Mouse (Mus musculus) cerebellum, postnatal 10 days (tissue): ENCODE results near the gene Med26.

Experiments
- DNase-seq, 2 experiments: peaks; one replicate each; pipeline ENCODE4 v3.0.0; 2021; ENCODE audit warnings: mixed read lengths in 2 of 2

The Med26 gene

GRCm38 (mm10) chr8:72547802-72548643, at the start of gene Med26:
Gene Med26 (minus strand): TSS chr8:72548270.
- DNase-seq: peak; percentile 97 to 99

GRCm38 (mm10) chr8:72590198-72590597, 42.1 kb upstream of the Med26 start:
- peak; percentile 67 to 72 for DNase-seq

GRCm38 (mm10) chr8:72589286-72589685, 41.2 kb upstream of the Med26 start:
- DNase-seq: peak in 1 of 2 experiments; percentile 26

DNA sequence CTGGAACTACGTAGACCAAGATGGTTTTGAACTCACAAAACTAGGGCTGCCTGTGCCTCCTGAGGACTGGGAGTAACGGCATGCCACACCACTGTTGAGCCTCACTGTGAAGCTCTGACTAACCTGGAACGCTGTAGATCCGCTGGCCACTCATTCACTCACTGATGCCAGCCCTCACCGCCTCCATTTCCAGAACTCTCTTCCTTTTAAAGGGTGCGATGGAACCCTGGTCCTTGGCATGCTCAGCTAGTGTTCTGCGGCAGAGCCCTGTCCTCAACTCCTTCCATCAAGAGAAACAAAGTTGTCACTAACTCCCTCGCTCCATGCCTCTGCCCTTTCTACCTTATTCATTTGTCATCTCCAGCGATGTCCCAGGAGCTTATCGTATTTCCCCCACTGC, 40.8 kb upstream of the Med26 start:
- DNase-seq: no peak

- peak; percentile 81 for DNase-seq
These were observed 39.7 kb upstream of the Med26 start for GRCm38 (mm10) chr8:72587806-72588205.

DNA sequence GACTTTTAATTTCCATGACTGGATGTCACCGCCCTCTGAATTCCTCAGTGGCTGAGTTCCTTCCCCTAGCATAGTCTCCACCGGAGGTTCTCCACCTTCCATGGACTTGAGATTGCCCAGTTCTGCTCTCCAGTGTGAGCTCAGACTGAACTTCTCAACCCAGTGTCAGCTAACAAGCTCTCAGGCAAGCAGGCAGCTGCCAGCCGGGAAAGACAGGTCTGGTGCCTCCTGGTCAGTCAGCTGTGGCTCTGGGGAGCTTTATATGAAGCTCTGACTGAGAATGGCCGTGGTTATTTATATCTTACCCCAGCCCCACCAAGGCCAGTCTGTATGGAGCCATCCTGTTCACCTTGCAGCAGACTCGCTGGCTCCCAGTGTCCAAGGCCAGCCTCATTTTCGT, 36.3 kb upstream of the Med26 start:
- DNase-seq: no peak

DNA sequence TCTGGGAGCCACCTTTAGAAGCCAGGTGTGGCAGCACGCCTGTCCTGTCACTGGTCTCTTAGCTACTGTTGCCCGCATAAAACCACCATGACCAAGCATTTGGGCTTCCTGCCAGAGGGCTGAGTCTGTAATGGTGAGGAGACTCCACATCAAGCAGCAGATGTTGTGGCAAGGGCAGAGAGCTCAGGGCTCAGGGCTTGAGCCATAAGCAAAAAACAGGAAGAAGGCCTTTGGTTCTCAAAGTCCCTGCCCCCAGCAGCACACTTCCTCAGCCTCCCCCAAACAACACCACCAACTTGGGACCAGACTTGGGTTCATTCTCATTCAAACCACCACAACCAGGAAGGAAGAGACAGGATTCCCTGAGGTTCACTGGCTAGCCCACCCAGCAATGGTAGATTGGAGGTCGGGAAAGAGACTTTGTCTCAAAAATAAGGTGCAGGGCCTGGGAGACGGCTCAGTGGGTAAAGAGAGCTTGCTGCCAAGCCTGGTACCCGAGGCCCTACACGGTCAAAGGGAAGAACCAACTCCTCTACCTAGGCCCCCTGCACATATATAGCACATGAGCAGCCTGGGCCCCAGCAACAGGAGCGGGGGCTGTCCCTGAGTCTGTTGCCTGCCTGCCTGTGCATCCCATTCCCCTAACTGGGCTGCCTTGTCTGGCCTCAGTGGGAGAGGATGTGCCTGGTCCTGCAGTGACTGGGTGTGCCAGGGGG, 35.1 kb upstream of the Med26 start:
- peak; percentile 50 to 55 for DNase-seq

- DNase-seq: peak; percentile 24 to 36
These were observed 31.3 kb upstream of the Med26 start for GRCm38 (mm10) chr8:72579374-72579773.

DNA sequence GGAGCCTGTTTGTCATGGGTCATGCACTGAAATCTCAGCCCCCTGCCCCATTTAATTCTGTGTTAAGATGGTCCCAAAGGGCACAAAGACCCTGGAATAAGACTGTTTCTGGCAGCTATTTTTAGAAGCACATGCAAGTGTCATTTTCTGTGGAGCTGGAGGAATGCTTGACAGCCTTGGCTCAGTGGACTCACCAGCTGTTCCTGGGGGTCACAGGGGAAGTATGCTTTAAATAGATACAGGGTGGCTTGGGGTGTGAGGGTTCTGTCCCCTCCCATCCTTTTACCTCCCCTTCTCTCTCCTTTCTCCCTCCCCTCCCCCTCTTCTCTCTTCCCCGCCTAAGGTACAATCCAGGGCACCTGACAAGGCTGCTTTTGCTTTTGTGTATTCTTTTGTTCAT, 29.9 kb upstream of the Med26 start:
- DNase-seq: no peak

DNA sequence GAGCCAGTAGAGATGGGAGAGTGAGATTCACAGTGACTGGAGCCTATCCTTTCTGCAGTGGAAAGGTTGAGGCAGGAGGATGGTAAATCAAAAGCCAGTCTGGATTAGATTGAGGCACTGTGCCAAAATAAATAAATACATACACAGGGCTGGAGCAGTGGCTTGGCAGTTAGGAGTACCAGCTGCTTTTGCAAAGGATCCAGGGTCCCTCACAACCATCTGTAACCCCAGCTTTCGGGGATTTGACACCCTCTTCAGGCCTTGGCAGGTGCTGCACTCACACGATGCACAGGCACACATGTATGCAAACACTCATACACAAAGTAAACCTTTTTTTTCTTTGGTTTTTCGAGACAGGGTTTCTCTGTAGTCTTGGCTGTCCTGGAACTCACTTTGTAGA, 29.2 kb upstream of the Med26 start:
- DNase-seq: no peak

DNA sequence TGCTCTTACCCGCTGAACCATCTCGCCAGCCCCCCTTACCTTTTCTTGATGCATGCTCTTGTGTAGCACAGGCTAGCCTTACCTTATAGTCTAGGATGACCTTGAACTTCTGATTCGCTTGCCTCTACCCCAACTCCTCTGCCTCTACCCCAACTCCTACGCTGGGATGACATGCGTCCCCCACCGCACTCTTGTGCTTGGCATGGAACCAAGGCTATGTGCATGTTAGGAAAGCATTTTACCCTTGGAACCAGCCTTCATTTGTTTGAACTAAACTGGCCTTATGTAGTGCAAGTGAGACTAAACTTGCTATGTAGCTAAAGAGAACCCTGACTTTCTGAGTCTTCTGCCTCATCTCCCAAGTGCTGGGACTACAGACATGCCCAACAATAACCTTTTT, 27.8 kb upstream of the Med26 start:
- DNase-seq: no peak

- no peak for DNase-seq
These were observed 25.4 kb upstream of the Med26 start for GRCm38 (mm10) chr8:72573450-72573849.

DNA sequence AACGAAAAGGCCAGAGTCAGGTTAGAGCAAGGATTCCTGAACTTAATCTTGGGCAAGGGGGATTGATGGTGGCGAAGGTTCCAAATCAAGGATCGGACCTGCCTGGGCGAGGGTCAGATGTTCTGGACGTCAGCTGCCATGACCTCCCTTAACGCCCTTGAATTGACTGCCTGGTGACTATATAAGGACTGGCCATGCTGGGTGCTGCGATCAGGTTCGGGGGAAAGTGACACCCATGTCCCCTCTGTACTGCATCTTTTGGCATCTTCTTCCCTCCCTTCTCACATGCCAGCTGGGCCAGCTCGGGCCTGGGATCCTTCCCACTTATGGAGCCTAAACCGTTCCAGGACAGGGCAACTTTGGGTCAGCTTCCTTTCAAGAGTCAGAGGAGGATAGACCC, 24.4 kb upstream of the Med26 start:
- DNase-seq: peak; percentile 37 to 51

DNA sequence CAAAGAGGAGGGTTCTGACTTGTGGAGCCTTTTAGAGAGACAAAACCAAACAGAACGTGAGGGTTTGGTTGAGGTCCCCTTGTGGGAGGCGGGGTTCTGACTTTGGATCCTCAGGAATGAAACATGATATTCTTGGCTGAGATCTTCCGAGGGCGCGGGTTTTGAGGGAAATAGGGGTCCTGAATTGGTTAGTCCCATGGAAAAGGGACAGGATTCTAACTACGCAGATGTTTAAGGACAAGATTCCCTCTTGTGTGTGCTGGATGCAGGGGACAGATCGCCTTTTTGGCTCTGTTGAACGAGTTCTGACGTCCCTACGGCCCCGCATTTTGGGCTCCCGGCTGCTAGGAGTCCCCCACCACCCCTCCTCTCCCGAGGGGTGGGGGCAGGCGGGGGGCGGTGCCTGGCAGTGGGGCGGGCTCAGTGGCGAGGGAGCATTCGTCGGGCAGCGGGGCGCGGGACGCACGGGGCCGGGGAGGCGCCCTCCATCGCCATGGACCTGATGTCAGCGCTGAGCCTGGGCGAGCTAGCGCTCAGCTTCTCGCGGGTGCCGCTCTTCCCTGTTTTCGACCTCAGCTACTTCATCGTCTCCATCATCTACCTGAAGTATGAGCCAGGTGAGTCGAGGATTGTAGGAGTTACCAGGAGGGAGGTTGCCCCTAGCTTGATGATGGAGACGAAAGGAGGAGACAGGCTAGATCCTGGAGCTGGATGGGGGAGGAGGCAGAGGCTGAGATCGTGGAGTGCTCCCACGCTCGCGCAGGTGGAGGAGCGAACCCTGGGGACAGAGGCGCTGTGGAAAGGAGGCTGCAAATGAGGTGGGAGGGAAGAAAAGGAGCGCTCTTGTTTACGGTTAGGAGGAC, 23.8 kb upstream of the Med26 start, which contains the start of gene Tmem38a:
Tmem38a (plus strand) TSS at position 445 of the 863 bp plus-strand sequence.
- DNase-seq: peak; percentile 86 to 91

DNA sequence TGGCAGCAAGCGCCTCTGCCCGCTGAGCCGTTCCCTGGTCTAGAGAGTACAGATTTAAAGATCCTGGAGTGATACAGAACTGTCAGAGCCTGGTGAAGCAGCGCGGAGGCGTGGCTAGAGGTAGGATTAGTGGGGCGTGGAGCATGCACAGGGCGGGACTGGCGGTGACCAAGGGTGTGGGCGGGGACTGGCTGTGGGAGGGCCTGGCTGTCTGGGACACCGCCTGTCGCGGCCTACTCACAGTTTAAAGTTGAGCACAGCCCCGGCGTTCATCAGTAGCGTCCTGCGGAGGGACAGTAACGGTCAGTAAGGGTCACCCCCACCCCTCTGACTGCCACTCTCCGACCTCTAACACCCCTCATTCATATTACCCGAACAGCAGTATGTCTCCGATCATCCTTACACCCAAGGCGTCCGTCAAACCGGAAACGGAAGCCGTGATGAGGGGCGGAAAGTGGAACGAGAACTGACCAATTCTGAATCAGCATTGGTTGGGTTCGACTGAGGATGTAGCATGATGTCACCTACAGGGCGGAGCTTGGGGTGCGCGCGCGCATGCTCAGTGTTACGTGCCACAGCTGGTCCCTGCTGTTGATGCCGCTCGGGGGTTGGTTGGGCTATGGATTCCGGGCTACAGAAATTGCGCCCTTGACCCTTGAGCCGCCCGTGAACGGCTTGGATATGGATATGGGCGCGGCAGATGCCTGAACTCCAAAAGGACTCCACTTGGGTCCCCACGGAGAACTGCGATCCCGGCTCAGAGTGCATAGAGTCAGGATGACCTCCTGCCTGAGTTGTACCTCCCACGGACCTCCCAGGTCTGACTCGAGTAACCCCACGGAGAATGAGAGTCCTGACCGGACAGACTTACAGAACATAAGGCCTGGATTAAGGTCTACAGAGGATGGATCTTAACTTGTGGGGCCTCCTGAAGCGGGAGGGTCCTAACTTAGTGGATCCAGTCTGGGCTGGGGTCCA, 22.9 kb upstream of the Med26 start, which contains the start of gene Smim7:
Smim7 (minus strand) TSS at position 456 of the 978 bp plus-strand sequence.
- peak; percentile 98 for DNase-seq

- no peak for DNase-seq
These were observed 17.9 kb upstream of the Med26 start for GRCm38 (mm10) chr8:72565970-72566369.

GRCm38 (mm10) chr8:72561111-72561689, 13.1 kb upstream of the Med26 start:
- DNase-seq: no peak

GRCm38 (mm10) chr8:72555770-72556169, 7.7 kb upstream of the Med26 start:
- no peak for DNase-seq

DNA sequence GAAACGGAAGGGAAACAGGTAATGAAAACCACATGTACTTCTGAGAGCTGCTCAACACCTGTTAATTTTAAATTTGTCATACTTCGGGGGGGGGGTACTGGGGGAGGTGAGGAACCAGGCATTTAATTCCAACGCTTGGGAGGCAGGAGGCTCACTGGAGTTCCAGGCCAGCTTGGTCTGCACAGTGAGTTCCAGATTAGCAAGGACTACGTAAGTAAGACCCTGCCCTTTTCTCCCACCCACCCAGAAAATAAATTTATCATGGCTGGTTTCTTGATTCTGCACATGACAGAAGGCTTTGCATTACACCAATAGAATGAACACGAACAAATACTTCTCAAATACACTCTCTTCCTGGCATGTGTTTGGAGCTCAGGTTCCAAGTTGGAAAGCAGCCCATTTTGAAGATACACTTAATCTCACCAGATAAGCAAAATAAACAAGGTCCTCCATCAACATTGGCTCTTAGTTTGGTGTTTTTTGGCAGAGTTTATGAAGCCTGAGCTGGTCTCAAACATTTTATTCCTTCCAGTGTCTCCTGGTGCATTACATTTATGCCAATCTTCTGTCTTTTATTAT, 1.3 kb upstream of the Med26 start:
- DNase-seq: peak; percentile 16 to 39

GRCm38 (mm10) chr8:72548644-72549313, 709 bp upstream of the Med26 start:
- no peak for DNase-seq
